Mouse (Mus musculus) megakaryocyte progenitor cell, adult 5-6 weeks (primary cell): Measurements from ENCODE around the gene Olfr491. TPM values are rescaled to one million over a fixed set of nuclear protein-coding genes. Genes with fewer than 3 reads are reported as not detected.

Source experiments
- ATAC-seq: replicated peaks from 2 replicates; pipeline ENCODE4 v1.8.0; 2016; ENCODE audit warnings: mild to moderate bottlenecking, moderate TSS enrichment, inconsistent platforms; ENCODE audit not compliant: poor library complexity
- total RNA-seq, 2 experiments: library from RNA; stranded (forward) in 1 of 2; stranded (reverse) in 1 of 2; fragments of 157-497, 149-512 nt in 1 of 2; fragments of 200-1000 nt in 1 of 2; gene quantifications; 2 replicates each; pipeline versions ENCODE4 v1.2.3 to v1.2.4; 2015 to 2017

Olfr491 gene
- total RNA-seq (2015) (not detected in 2 replicates), total RNA-seq (2017) (not detected in 2 replicates)

DNA sequence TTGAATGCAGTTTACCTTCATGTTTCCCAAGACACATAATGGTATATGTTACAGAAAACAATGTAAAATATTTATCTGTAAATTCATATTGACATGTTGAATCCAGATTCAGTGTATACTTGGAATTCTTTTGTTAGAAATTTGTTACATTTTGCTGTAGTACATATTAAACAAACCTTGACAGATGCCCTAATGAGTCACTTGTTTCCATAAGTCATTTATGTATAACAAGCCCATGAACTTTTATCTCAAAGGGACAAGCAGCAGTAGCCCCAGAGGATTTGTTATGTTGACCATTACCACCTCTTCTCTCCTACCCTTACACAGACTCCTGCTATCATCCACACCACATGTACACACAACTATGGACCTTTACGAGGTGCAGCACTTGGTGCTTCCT is at the start of gene Olfr491:
Olfr491 (plus strand) TSS at position 301 of the 400 bp plus-strand sequence.
- ATAC-seq = no peak

DNA sequence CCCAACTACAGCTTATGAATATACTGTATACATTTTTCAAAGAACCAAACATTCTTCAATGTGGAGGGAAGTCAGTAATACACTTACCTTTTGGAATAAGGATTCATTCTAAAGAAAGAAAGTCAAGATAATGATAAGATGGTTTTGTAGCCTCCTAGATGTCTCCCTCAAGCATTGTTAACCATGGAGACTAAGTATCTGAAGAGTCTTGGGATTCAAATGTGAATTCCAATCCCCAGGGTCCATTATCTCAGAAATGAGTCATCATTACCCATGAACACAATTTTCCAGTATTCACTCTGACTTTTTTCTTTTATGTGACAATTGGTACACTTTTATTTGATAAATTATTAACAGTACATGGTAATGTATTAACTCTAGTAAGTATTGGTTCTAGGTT is 24.4 kb upstream of the Olfr491 start, which contains the start of gene Olfr490:
Olfr490 (minus strand) TSS at position 101 of the 400 bp plus-strand sequence.
- ATAC-seq = no peak

- ATAC-seq = no peak
These were observed 10.3 kb downstream of the Olfr491 start, which contains the start of gene Olfr492 for GRCm38 (mm10) chr7:108323574-108323973. TSS of gene Olfr492 (minus strand) at chr7:108323674.

- no peak for ATAC-seq
These were observed 33.6 kb downstream of the Olfr491 start, which contains the start of gene Olfr493 for GRCm38 (mm10) chr7:108346879-108347278. TSS of gene Olfr493 (minus strand) at chr7:108346979.

DNA sequence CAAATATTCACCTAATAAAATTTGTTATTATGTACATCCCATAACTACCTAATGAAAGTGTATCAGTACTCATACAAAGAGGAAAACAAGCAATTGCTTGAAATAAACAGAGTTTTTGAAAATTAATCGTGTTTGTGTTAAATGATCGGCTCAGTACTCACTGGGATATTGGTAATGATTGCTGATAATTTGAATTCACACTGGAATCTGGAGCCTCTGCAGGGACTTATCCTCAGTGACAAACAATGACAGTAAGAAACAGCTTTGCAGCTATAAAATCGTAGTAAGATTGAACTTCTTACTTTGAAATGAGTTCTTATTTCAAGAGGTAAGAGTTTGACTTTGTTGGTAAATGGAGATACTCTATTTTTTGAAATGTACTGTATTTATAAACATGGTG is 51.8 kb downstream of the Olfr491 start, which contains the start of gene Olfr494:
Olfr494 (plus strand) TSS at position 301 of the 400 bp plus-strand sequence.
- no peak for ATAC-seq

Other genes with a start within 250 kb of the Olfr491 start
- not detected in 2 replicates for gene Olfr480, start 246.1 kb upstream of the Olfr491 start, total RNA-seq (2015)
- gene Olfr480, start 246.1 kb upstream of the Olfr491 start, total RNA-seq (2017) = not detected in 2 replicates
- gene Olfr481, start 233.6 kb upstream of the Olfr491 start, total RNA-seq (2015) = not detected in 2 replicates
- not detected in 2 replicates for gene Olfr481, start 233.6 kb upstream of the Olfr491 start, total RNA-seq (2017)
- gene Olfr482, start 215.9 kb upstream of the Olfr491 start, total RNA-seq (2015) = not detected in 2 replicates
- gene Olfr482, start 215.9 kb upstream of the Olfr491 start, total RNA-seq (2017) = 0.04 TPM in 1 of 2 replicates, not detected in the other
- not detected in 2 replicates for gene Olfr483, start 212.6 kb upstream of the Olfr491 start, total RNA-seq (2015)
- not detected in 2 replicates for gene Olfr483, start 212.6 kb upstream of the Olfr491 start, total RNA-seq (2017)
- not detected in 2 replicates for gene Olfr484, start 186.0 kb upstream of the Olfr491 start, total RNA-seq (2015)
- not detected in 2 replicates for gene Olfr484, start 186.0 kb upstream of the Olfr491 start, total RNA-seq (2017)
- gene Olfr485, start 153.6 kb upstream of the Olfr491 start, total RNA-seq (2015) = not detected in 2 replicates
- gene Olfr485, start 153.6 kb upstream of the Olfr491 start, total RNA-seq (2017) = not detected in 2 replicates
- gene Olfr486, start 140.7 kb upstream of the Olfr491 start, total RNA-seq (2015) = not detected in 2 replicates
- gene Olfr486, start 140.7 kb upstream of the Olfr491 start, total RNA-seq (2017) = not detected in 2 replicates
- not detected in 2 replicates for gene Olfr487, start 98.8 kb upstream of the Olfr491 start, total RNA-seq (2015)
- not detected in 2 replicates for gene Olfr487, start 98.8 kb upstream of the Olfr491 start, total RNA-seq (2017)
- gene Olfr488, start 55.1 kb upstream of the Olfr491 start, total RNA-seq (2015) = not detected in 2 replicates
- not detected in 2 replicates for gene Olfr488, start 55.1 kb upstream of the Olfr491 start, total RNA-seq (2017)
- gene Olfr490, start 24.5 kb upstream of the Olfr491 start, total RNA-seq (2015) = not detected in 2 replicates
- not detected in 2 replicates for gene Olfr490, start 24.5 kb upstream of the Olfr491 start, total RNA-seq (2017)
- gene Olfr492, start 10.2 kb downstream of the Olfr491 start, total RNA-seq (2015) = not detected in 2 replicates
- not detected in 2 replicates for gene Olfr492, start 10.2 kb downstream of the Olfr491 start, total RNA-seq (2017)
- not detected in 2 replicates for gene Olfr493, start 33.5 kb downstream of the Olfr491 start, total RNA-seq (2015)
- gene Olfr493, start 33.5 kb downstream of the Olfr491 start, total RNA-seq (2017) = not detected in 2 replicates
- not detected in 2 replicates for gene Olfr494, start 51.9 kb downstream of the Olfr491 start, total RNA-seq (2015)
- gene Olfr494, start 51.9 kb downstream of the Olfr491 start, total RNA-seq (2017) = not detected in 2 replicates
- gene Olfr495, start 79.7 kb downstream of the Olfr491 start, total RNA-seq (2015) = not detected in 2 replicates
- not detected in 2 replicates for gene Olfr495, start 79.7 kb downstream of the Olfr491 start, total RNA-seq (2017)
- gene Olfr497, start 107.0 kb downstream of the Olfr491 start, total RNA-seq (2015) = not detected in 2 replicates
- gene Olfr497, start 107.0 kb downstream of the Olfr491 start, total RNA-seq (2017) = not detected in 2 replicates
- gene Olfr498, start 151.9 kb downstream of the Olfr491 start, total RNA-seq (2015) = not detected in 2 replicates
- gene Olfr498, start 151.9 kb downstream of the Olfr491 start, total RNA-seq (2017) = not detected in 2 replicates
- gene Olfr502, start 211.6 kb downstream of the Olfr491 start, total RNA-seq (2015) = not detected in 2 replicates
- gene Olfr502, start 211.6 kb downstream of the Olfr491 start, total RNA-seq (2017) = not detected in 2 replicates
- gene Olfr503, start 231.1 kb downstream of the Olfr491 start, total RNA-seq (2015) = not detected in 2 replicates
- not detected in 2 replicates for gene Olfr503, start 231.1 kb downstream of the Olfr491 start, total RNA-seq (2017)